Mouse (Mus musculus) G1E (cell line): ENCODE measurements around the gene Serpina3m.

Experiments
- CTCF ChIP-seq: IDR thresholded peaks from 2 replicates; pipeline ENCODE4 v1.5.1; 2012; ENCODE audit warnings: low read depth, low read length, inconsistent platforms, mixed read lengths
- GATA1 ChIP-seq: IDR thresholded peaks from 2 replicates; pipeline ENCODE4 v1.6.1; 2012; ENCODE audit warnings: borderline replicate concordance, low read length, inconsistent platforms, mixed read lengths
- TAL1 ChIP-seq: conservative IDR thresholded peaks from 2 replicates; pipeline ENCODE4 v1.6.1; 2012; ENCODE audit warnings: low read depth, low read length, inconsistent platforms, mixed read lengths

DNA sequence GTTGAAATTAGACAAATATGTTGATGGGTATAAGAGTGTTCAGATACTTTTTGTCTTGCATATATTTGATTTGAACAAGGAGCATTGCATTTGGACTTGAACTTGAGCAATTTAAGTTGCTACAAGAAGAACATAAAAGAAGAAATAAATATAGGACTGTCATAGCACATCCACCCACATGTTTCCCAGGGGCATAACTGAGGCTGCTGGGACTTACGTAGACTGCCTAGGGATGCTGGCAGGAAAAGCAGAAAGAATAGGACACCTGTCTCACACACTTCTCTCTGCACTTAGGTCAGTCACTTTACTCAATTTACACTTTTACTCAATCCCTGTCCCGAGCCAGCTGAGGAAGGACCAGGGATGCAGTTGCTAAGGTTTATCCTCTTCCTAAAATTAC is 44.3 kb upstream of the Serpina3m start:
- TF ChIP-seq CTCF (no peak), GATA1 (no peak), TAL1 (no peak)
